Comparison of ENCODE assay signal across 7 mouse cellular contexts in the genomic region with DNA sequence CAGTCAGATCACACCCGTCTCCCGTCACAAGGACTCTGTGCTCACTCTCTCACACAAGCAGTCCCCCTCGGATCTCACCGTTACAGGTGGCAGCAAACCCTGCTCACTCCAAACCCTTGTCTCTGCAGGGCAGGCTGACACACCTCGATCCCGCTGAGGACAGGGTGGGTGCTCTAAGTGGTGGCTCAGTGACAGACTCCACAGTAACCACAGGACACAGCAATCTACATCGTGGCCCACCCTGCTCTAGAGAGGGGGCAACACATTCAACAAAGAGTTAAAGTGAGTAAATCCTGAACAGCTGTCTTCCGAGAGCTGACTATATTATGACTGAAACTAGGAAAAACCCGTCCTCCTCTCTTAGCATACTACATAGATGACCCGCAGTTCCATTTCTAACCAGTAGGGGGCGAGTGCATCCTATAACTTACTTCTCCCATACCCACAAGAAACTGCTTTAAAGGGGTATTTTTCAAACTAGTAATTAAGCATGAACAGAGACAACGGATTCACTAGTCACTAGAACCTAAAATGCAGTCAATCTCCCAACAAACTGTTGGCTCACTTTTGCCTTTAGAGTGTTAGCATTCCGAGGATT. TPM values are rescaled to one million over a fixed set of nuclear protein-coding genes. Genes with fewer than 3 reads are reported as not detected.
DNase-seq lines count a peak whose midpoint lies in the region; ATAC-seq and TF ChIP-seq lines count a peak whose summit lies in the region.

No protein-coding gene starts in this region.

- H3K4me3 ChIP-seq in forebrain, embryonic 11.5 days (ENCODE audit: low read depth, low read length), result no peak overlapping the region
- H3K4me3 ChIP-seq in hindbrain, embryonic 14.5 days (replicated peaks; ENCODE audit: low read length), result no peak overlapping the region

- no peak for TF ChIP-seq POLR2A in brain, embryonic 14.5 days (IDR thresholded peaks at IDR 0.05; ENCODE audit: borderline replicate concordance, extremely low read depth, insufficient read depth, insufficient read length, poor library complexity, severe bottlenecking)

- H3K27ac ChIP-seq in forebrain, embryonic 11.5 days (ENCODE audit: low read depth, low read length), result no peak overlapping the region
- no peak overlapping the region for H3K27ac ChIP-seq in hindbrain, embryonic 14.5 days

- no peaks in the 10 kb centered on the region for H3K9me3 ChIP-seq in forebrain, embryonic 11.5 days (ENCODE audit: control insufficient read depth, low read length)
- no peaks in the 10 kb centered on the region for H3K9me3 ChIP-seq in hindbrain, embryonic 14.5 days (ENCODE audit: control insufficient read depth, low read length)

- H3K27me3 ChIP-seq in forebrain, embryonic 11.5 days (ENCODE audit: control insufficient read depth, insufficient read depth, low read length), result no peaks in the 10 kb centered on the region
- H3K27me3 ChIP-seq in hindbrain, embryonic 14.5 days (ENCODE audit: control insufficient read depth, insufficient read depth, low read length), result no peaks in the 10 kb centered on the region

- H3K9ac ChIP-seq in forebrain, embryonic 11.5 days (ENCODE audit: low read length), result no peak overlapping the region
- no peak overlapping the region for H3K9ac ChIP-seq in hindbrain, embryonic 14.5 days

- H3K36me3 ChIP-seq in forebrain, embryonic 11.5 days (ENCODE audit: control insufficient read depth, insufficient read depth, low read length), result no peaks in the 10 kb centered on the region
- H3K36me3 ChIP-seq in hindbrain, embryonic 14.5 days (replicated peaks; ENCODE audit: control insufficient read depth, insufficient read depth), result peaks cover 38% of the 10 kb centered on the region

- peak; percentile 47 for DNase-seq in MEL-GATA-1-ER (ENCODE audit: extremely low read depth, low read depth)
- DNase-seq in brain, embryonic 14.5 days (ENCODE audit: low read depth), result peak; percentile 87
- peak; percentile 80 for DNase-seq in forebrain, embryonic 11.5 days (ENCODE audit: low spot score)
- peak; percentile 87 for DNase-seq in hindbrain, embryonic 14.5 days (ENCODE audit: low spot score)
- peak; percentile 68 to 92 for DNase-seq in layer of hippocampus, postnatal 25 days (ENCODE audit: extremely low spot score in 1 of 2, low spot score in 1 of 2)
- peak; percentile 79 for DNase-seq in lung, postnatal 25 days (ENCODE audit: low spot score)
- DNase-seq in right cerebral cortex, postnatal 10 days (ENCODE audit: low spot score in 2 of 2), result peak; percentile 89

- ATAC-seq in forebrain, embryonic 11.5 days (replicated peaks; ENCODE audit: low FRiP score), result peak; percentile 49; the same call in 1 of the 2 replicates
- peak; percentile 31; the same call in 1 of the 2 replicates for ATAC-seq in hindbrain, embryonic 14.5 days (ENCODE audit: low FRiP score)

- no peaks in the 10 kb centered on the region for H3K4me1 ChIP-seq in forebrain, embryonic 11.5 days (replicated peaks; ENCODE audit: control insufficient read depth, insufficient read depth, low read length)
- H3K4me1 ChIP-seq in hindbrain, embryonic 14.5 days (replicated peaks; ENCODE audit: control insufficient read depth, insufficient read depth, low read length), result no peaks in the 10 kb centered on the region

- H3K4me2 ChIP-seq in forebrain, embryonic 11.5 days (ENCODE audit: low read depth, low read length, severe bottlenecking), result no peak overlapping the region
- no peak overlapping the region for H3K4me2 ChIP-seq in hindbrain, embryonic 14.5 days (replicated peaks)

- WGBS in forebrain, embryonic 11.5 days, result 46% methylated on average over 13 of the region's 13 CpGs
- WGBS in hindbrain, embryonic 14.5 days, result 46% methylated on average over 13 of the region's 13 CpGs

- peak; percentile 68 for TF ChIP-seq CTCF in brain, embryonic 14.5 days (IDR thresholded peaks at IDR 0.05; ENCODE audit: borderline replicate concordance, extremely low read depth, insufficient read depth, insufficient read length)

RNA-seq across cellular contexts. Expression of gene Ano10, which starts 46.7 kb away (rescaled TPM):
- polyA plus RNA-seq in brain, embryonic 14.5 days (2012; rRNA removed), result 39.4 and 41.6 TPM in 2 replicates
- 34.0 and 44.6 TPM in 2 replicates for polyA plus RNA-seq in forebrain, embryonic 11.5 days (2014; fragmentation: Nextera tagmentation; extraction: Ambion mirVana)
- 43.6 and 44.6 TPM in 2 replicates for polyA plus RNA-seq in hindbrain, embryonic 14.5 days (2014; fragmentation: Nextera tagmentation; extraction: Ambion mirVana)
- 10 to 100 TPM; 22.1 to 24.9 TPM for total RNA-seq in layer of hippocampus, postnatal 25 days (2021)
